Mouse (Mus musculus): Measurements from ENCODE around the gene C130032M10Rik.

The C130032M10Rik gene

DNA sequence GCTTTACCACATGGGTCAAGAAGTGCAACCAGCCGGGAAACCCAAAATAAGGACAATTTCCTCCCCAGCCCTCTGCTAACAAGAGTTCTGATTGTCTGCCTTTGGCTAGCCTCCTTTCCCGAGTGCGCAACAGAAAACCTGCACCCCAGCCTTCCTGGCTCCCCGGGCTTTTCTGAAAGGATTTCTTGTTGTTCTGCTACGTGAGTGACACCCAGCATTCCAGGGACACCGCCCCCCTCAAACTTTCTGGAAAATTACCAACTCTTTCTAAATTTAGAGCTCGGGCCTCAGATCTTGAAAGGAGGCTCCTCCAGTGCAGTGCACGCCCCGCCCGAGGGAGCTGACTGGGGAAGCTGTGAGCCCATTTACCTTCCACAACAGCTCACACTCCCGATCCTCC is at the start of gene C130032M10Rik:
Gene C130032M10Rik, plus strand, starts transcription at position 334 of the 400 bp plus-strand sequence.
- no peak for DNase-seq (ENCODE audit: low spot score)

DNA sequence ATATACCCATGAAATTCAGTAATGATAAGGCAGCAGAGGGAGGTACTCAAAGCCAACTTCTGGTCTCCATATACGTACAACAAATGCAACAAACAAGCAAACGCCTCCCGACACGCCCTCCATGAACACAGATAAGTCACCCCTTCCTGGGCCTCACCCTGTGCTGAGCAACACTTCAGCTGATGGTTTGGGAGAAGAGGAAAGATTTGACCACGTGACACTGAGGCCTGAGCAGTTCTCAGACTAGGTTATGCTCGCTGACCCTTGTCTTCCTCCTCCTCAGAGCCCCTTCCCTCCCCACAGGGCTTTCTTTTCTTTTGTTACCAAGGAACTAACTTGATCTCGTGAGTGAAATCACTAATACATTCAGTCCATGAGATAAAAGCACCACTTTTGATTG is 48.6 kb upstream of the C130032M10Rik start:
- no peak for DNase-seq (ENCODE audit: low spot score)

DNA sequence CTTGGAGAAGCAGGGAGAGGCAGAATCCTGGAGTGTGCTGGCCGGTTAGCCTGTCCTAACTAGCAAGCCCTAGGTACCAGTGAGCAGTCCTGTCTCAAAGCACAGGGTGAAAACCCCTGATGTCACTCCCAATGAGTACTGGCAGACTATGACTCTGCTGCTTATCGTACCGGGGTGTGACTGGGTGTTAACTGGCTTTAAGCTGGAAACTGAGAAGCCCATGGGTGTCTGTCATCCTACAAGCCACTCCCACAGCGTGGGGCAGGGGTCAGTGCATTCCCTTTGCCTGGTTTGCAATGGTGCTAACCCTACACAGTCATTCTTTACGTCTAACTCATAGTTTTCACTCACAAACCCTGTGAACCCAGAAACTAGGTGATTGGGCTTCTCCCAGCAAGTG is 47.3 kb upstream of the C130032M10Rik start:
- no peak for DNase-seq (ENCODE audit: low spot score)

DNA sequence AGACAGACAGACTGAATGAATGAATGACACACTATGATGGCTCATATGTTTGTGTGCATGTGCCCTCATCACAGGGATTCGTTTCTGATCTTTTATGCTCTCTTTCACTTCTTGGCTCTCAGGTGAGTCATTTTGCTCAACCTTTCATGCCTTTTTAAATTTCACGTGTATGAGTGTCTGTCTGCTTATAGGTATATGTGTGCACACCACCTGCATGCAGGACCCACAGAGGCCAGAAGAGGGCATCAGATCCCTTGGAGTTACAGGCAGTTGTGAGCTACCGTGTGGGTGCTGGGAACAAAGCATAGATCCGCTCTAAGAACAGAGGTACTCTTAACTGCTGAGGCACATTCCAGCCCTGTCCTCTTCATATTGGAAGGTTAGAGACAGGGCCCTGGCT is 46.8 kb upstream of the C130032M10Rik start:
- DNase-seq (ENCODE audit: low spot score): no peak

DNA sequence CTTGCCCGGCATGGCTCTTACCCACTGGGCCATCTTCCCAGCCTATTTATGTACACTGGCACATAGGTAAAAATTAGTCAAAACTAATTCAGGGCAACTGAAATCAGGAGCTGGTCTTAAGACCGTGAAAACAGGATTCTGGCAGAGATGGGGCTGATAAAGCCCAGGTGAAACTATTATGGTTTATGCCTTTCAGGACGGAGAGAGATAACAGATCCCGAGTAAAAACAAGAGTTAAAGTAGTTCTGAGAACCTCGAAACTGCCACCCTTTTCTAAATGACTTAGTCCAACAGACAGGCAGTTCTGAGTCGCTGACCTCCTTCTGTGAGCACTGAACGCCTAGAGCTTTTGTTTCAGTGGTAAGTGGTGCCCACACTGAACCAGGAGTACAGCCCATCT is 43.6 kb upstream of the C130032M10Rik start:
- no peak for DNase-seq (ENCODE audit: low spot score)

DNA sequence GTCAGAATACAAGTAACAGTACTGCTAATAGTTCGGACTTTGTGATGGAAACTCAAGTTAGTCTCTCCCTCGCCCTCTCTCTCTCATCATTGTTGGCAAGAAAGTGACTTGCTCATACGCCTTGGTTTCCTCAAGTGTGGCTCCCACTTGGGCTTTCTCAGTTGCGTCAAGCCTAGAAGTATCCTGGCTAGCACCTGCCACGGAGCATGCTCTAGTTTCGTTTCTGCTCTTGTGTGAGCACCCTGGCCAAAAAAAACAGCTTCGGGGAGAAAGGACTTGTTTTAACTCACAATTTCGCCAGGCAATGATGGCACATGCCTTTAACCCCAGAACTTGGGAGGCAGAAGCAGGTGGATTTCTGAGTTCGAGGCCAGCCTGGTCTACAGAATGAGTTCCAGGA is 38.5 kb upstream of the C130032M10Rik start:
- DNase-seq (ENCODE audit: low spot score): no peak

DNA sequence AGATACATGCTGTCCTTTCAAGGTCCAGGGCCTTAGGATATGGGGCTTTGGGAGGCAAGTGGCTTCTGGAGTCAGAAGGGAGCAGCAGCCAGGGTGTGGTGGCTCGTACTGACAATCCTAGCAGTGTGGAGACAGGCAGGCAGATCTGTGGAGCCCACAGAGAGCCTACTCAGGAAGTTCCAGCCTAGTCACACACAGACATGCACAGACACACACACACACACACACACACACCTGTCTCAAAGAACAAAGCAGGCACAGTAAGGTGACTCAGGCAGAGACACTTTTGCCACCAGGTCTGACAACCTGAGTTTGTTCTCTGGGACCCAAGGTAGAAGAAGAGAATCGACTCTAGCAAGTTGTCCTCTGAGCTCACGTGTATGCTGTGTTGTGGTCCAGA is 34.6 kb upstream of the C130032M10Rik start:
- DNase-seq (ENCODE audit: low spot score): peak; percentile 13

DNA sequence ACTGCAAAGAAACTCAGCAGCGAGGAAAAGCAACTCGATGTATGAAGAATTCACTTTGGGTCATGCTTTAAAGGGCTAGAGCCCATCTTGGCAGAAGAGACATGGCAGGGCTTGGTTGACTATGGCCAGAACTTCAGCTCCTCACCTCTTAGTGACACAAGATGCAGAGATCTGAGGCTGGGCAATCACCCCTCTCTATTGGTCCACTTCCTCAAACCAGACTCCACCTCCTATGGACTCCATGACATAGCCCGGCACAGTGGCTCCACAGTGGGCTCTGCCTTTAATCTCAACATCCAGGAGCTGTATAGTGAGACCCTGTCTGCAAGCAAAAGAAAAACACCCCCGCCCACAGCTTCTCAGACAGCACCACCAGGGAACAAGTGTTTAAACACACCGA is 30.7 kb upstream of the C130032M10Rik start:
- DNase-seq (ENCODE audit: low spot score): no peak

DNA sequence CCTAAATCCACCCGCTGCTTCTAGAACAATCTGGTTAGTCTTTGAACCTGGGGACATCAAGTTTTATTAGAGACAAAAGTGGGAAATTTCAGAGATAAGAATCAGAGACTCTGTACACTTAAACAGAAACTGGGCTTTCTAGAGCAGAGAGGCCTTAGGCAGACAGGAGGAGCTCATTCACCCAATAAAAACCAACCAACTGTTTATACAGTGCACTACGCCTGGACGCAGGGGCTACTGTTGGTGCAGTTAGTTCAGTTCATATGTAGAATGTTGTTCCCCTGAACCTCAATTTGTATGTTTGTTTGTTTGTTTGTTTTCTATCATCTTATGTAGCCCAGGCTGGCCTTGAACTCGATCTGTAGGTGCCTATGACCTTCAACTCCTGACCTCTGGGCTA is 28.7 kb upstream of the C130032M10Rik start:
- DNase-seq (ENCODE audit: low spot score): no peak

DNA sequence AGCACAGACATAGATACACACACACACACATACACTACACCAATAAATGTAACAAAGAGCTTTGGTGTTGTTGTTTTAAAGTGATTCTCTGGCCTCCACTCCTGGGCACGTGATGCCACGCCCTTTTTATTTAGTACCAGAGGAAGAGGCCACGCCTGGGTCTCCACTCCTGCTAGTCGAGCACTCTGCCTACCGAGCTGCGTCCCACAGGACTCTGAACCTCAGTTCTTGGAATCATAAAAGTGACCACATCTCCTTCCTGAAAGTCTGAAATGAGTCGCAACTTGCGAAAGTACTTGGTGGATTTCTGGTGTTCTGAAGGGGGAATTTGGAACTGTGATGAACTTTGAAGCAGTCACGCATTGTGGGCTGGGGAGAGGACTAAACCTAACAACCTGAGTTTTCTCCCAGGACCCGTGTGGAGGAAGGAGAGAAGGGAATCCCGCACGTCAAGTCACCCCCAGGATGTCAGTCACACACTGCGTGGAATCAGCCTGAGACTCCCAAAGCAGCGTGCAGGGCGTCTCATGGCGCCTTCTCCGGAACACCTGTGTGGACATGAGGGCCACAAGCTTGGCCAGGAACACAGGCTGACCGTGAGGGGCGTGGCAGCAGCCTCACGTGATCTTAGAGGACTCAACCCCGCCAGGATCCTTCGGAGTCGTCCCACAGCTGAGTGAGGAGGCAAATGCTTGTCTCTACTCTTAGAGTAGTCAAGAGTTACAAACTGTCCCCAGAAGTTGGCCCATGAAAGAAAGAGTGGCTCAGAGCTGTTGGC is 27.8 kb upstream of the C130032M10Rik start:
- DNase-seq (ENCODE audit: low spot score): no peak

DNA sequence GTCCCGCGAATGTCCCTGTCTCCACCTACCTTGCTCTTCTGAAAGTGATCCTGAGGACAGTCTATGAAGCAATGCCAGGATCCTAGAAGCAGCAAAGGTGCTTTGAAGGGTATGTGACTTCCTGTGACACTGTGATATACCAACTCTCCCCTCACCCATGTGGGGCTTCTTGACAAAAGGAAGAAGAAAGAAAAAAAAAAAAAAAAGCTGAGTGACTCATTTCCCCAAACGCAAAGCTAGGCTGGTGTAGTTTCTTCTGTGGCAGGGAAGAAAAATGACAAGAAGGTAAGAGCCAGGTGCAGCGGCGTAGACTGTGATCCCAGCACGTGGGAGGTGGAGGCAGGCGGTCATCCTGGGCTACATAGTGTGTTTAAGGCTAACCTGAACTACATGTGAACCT is 19.0 kb upstream of the C130032M10Rik start:
- peak; percentile 66 for DNase-seq (ENCODE audit: low spot score)

DNA sequence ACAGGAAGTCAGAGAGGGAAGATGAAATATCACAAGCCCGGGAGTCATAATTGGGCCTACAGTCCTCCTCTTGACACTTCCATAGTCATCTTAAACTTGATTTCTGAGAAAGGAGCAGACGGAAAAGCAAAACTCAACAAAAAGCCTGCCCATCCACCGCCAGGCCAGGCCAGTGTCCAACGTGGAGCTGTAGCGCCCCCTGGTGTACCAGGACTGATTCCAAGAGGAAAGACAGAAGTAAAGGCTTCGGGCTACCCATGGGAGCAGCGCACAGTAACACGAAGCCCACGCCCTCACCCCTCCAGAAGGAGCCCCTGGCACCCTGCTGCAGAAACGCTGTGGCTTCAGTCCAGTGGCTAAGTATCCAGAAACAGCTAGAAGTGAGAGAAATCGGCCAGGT is 17.3 kb upstream of the C130032M10Rik start:
- peak; percentile 81 for DNase-seq (ENCODE audit: low spot score)

DNA sequence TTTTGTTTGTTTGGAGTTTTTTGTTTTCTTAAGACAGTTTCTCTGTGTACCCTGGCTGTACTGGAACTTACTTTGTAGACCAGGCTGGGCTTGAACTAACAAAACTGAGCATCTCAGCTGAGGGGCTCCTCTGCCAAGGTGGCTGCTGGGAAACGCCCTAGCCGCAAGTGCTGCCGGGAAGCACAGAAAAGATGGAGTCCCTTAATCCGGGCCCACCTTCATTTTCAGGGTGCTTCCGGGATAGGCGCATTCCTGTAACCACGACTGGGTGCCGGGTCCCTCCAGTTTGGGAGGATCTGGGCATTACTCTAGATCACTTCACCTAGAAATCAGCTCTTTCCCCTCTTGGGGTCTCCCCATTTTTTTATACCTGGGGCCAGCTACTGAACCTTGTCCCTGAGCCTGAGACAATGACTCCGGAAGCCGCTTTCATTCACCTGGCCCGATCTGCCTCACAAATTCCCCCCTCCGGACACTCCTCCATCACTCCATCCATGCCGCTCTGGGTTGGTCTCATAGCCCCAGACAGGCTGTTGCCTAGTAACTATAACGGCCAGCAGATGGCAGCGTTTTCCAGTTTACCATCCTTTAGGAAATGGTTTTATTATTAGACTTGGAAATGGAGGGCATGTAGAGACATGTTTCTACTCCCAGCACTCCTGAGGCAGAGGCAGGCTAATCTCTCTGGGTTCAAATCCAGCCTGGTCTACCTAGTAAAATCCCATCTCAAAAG is 15.5 kb upstream of the C130032M10Rik start:
- peak; percentile 44 for DNase-seq (ENCODE audit: low spot score)

DNA sequence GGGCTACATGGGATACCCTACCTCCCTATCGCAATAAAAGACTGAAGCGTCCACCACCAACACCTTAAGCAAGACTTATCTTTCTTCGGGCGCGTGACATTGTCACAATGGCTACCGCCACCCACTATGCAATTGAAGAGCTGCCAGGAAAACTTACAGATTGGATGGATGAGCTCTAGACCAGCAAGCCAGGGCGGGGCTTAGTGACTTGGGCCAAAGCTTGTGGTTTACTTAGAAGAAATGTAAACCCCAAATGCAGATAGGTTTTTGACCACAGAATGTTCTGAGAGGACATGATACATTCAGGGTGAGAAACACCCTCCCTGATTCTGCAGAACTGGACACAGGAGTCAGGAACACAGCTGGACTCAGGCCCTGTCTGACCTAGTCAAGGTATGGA is 14.4 kb upstream of the C130032M10Rik start:
- DNase-seq (ENCODE audit: low spot score): no peak

DNA sequence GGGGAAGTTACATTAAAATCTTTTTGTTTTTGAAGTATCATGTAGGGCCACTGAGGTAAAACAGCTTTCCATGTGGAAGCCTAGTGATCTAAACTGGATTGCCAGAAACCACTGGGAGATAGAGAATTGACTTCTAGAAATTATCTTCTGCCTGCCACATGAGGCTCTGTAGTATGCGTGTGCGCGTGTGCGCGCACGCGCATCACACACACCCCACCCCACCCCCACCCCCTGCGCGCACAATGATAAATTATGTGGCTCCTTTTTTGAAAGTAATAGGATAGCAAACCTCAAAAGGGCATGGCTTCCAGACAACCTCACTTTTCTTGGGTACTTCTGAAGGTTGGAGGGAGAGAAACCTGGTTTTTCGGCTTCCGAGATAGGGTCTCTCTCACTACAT is 13.6 kb upstream of the C130032M10Rik start:
- DNase-seq (ENCODE audit: low spot score): no peak

DNA sequence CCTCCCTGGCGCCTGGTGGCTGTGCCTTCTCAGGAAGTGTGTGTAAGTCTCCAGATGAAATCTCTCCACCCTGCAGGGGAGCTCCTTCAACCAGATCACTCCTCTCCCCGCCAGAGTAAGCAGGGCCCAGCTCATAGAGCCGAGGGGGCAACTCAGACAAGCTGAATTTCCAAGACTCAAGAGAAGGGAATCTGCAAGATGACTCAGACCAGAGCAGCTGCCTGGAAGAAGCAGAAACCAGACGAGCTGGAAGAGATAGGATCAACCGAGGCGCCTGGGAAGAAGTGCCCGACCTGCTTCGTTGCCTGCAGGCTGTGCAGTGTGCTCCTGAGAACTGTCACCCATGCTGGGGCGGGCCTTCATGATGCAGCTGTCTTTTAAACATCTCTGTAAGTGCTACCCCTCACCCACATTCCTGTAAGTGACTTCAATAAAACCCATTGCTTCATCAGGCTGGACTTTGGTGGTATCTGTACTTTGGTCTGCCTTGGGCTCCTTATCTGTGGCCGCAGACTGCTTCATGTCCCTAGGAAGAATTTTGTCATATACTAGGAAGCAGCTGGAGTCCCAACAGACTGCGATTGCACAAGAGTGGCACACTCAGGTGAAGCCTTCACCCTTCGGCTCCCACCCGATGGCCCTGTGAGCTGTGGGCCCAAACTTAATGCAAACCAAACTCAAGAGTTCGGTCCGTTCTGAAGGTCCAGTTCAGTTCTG is 12.6 kb upstream of the C130032M10Rik start:
- DNase-seq (ENCODE audit: low spot score): no peak

DNA sequence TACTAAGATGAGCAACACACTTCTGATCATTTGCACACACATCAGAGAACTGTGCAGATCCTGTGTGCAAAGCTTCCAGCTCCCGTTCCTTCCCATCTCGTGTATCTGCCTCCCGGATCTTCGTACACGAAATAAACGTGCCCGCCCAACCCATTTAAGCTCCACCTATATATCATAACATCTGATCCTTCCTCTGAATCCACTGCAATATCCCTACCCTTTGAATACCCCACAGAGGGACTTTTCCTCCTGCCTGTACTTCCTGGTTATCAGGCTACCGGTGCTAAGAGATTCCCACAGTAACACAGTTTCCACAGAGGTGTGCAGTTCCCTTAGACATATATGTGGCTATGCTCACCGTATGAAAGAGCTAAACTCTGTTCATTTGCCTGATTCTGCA is 10.7 kb upstream of the C130032M10Rik start, which contains the start of gene Ccr4:
Gene Ccr4, minus strand, starts transcription at position 101 of the 400 bp plus-strand sequence.
- no peak for DNase-seq (ENCODE audit: low spot score)

DNA sequence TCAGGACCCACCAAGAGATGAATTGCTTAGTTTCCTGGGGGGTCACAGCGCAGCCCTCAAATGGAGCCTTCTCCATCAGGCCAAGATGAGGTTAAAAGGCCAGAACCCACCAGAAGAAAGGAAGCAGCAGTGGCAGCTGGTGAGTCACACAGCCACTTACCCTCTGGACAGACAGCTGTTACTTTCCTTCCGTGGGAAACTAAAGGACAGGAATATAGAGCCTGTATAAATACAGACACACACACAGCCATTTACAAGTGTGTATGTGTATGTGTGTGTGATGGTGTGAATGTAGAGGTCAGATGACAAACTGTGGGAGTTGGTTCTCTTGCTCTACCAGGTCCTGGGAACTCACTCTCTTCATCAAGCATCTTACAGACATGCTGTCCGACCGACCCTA is 8.9 kb upstream of the C130032M10Rik start:
- DNase-seq (ENCODE audit: low spot score): no peak

DNA sequence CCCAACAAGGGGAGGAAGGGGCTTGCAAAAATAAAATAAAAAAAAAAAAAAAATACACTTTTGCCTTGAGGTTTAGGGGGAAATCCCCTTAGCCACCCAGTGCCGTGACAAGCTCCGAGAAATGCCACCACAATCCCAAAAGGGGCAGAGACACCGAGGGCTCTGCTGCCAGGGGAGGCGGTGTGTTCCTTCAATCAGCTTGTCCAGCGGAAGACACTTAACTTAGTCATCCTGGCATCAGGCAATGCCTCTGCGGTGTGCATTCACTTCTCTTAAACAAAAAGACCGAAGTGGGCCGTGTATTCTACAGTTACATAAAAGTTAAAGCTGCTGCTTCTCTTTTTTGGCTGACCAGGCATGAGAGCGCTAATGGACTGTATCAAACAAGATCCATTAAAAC is 8.1 kb upstream of the C130032M10Rik start:
- peak; percentile 22 for DNase-seq (ENCODE audit: low spot score)

DNA sequence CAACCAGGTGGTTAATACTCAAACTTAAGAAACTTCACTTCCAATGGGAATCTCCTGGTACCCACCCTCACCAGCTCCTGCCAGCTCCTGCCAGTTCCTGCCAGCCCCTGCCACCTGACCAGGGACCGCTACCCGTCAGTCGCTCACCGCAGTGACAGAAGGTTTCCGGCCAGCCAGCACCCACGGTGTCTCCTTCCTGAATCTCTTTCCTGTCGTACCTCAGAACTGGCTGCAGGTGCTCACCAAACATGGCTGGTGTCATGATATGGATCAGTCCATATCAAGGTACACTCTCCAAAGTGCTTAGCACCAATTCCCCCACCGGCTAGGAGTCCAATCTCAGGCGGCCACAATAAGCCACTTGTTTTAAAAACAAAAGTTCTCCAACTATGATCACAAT is 5.7 kb upstream of the C130032M10Rik start:
- peak; percentile 66 for DNase-seq (ENCODE audit: low spot score)

DNA sequence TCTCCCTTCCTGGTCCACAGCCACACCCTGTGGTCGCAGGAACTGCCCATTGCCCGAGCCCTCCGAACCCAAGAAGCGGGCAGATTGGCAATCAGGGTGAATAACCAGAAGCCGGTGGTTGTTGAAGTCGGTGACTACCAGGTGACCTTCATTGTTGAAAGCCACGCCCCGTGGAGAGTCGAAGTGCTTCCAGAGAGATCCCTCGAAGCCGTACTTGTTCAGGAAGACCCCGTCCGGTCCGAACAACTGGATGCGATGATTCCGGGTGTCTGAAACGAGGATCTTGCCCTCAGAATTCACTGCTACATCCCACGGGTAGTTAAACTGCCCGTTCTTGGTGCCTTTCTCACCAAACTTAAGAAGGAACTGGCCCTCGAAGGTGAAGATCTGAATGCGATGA is 2.7 kb upstream of the C130032M10Rik start:
- no peak for DNase-seq (ENCODE audit: low spot score)

DNA sequence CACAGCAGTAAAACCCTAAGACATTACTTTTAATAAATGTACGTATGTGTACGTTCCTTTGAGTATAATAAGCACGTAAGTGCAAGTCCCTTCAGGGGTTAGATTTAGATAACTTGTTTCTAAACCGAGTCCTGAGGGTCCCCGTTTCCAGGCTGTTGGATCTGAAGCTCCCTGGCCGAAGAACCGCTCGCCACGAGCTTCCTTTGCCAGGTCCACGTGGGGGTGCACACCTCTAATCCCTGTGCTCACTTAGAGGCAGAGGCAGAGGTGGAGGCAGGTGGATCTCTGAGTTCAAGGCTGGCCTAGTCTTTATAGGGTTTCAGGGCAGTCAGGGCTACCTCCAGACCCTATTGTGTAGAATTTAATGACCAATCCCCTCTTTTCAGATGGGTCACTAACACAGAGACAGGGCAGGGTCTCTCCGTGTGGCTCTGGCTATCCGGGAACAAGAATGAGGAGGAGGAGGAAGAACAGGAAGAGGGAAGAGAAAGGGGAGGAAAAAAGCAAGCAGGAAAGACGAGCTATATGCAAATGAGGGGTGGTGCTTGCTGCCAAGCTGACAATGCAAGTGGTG is 2.5 kb downstream of the C130032M10Rik start:
- DNase-seq (ENCODE audit: low spot score): no peak
